Mouse (Mus musculus) spleen, postnatal 4 days (tissue): ENCODE measurements around the gene Narfl.

Experiments used
- DNase-seq, 2 experiments: peaks; one replicate each; pipeline ENCODE4 v3.0.0; 2022; ENCODE audit warnings: low spot score in 2 of 2

The Narfl gene

DNA sequence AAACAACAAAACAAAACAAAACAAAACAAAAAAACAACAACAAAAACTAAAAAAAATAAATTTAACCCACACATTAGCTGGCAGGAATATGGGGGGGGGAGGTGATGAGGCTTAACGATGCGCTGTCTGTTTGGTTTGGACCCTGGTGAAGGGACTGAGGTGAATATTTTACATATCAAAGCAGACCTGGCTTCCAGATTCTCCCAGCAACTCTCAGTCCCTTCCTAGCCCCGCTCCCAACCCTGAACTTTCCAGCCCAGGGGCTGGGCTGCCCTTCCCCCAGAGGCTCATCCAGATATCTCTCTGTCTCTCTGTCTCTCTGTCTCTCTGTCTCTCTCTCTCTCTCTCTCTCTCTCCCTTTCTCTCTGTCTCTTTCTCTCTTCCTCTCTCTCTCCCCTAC lies 11.0 kb upstream of the Narfl start:
- DNase-seq: no peak

DNA sequence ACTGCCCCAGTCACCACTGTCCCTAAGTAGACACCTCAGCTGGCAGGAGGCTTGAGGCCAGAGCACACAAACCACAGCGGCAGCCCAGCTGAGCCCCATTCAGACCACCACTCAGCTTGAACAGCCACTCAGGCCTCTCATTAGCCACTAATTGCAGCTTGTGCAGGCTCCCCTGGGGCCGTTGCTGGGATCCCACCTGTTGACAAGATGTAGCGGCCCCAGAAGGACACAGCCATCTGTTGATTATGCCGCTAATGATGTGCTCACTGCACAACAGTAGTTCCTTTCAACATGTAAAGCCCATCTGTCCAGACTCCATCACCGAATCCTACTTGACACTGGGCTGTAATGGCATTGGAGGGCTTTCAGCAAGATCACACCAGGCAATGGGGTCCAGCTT lies 7.7 kb upstream of the Narfl start:
- DNase-seq: no peak

- no peak for DNase-seq
These were observed 4.2 kb upstream of the Narfl start for GRCm38 (mm10) chr17:25769331-25769730.

DNA sequence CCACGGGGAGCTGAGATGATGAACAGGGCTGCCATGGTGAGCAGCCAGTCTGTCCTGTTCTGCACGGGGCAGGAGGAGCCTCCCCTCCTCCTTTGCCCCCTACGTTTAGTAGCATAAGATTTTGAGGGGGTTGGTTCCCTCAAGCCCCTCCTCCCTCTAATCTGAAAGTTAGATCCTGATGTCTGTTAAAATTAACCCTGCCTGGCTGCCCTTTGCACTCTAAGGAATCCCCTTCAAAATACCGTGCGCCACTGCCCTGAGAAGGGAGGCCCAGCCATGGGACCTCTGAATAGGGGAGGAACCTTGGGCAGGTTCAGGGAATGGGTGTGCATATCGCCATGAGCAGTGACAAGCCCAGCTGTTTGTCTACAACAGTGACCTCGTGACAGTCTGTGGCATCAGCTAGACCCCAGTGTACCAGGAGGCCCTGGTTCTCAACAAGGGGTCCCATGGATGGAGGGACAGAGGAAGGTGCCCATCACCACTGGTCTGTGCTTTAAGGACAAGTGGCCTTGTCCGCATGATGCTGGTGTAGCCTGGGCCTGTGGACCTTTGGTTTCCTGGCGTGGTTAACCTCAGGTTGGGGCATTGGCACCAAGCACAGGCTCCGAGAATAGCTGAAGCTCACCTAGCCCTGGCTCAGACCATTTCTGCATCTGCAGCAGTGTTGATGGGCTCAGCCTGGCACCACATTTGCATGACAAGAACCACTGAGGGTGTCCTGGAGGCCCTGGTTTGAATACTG lies 1.9 kb downstream of the Narfl start:
- DNase-seq: no peak

DNA sequence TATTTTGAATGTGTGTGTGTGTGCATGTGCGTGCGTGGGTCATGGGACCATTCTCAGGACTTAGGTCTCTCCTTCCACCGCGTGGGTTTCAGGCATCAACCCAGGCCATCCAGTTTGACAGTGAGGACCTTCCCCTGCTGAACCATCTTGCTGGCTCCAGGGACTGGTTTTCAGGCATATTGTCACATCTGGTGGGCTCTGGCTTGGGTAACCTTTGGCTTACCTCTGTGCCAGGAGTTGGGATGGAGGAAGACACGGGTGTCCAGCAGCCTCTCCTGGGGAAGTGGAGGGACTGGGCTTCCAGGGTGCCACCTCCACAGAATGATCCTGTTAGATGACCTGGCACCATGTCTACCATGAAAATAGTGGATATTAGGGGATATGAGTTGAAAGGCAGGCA lies 4.4 kb downstream of the Narfl start:
- no peak for DNase-seq

DNA sequence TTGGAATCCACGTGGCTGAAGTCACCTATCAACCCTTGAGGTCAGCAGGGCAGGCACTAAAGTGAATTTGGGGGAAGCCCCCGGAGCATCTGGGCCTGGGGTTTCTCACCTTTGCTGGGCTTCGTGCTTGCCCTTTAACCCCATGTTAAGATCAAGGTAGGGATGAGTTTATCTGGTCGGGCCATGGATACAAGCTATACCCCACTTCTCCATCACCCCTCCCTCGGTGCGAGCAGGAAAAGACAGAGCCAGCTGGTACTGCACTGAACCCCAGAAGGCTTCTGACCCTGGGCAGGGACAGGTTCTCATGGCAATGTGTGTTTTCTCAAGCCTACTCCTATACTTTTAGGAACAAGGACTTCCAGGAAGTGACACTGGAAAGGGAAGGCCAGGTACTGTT lies 7.8 kb downstream of the Narfl start:
- peak in 1 of 2 experiments; percentile 54 for DNase-seq

- DNase-seq: peak in 1 of 2 experiments; percentile 63
These were observed 9.5 kb downstream of the Narfl start for GRCm38 (mm10) chr17:25783086-25783485.

DNA sequence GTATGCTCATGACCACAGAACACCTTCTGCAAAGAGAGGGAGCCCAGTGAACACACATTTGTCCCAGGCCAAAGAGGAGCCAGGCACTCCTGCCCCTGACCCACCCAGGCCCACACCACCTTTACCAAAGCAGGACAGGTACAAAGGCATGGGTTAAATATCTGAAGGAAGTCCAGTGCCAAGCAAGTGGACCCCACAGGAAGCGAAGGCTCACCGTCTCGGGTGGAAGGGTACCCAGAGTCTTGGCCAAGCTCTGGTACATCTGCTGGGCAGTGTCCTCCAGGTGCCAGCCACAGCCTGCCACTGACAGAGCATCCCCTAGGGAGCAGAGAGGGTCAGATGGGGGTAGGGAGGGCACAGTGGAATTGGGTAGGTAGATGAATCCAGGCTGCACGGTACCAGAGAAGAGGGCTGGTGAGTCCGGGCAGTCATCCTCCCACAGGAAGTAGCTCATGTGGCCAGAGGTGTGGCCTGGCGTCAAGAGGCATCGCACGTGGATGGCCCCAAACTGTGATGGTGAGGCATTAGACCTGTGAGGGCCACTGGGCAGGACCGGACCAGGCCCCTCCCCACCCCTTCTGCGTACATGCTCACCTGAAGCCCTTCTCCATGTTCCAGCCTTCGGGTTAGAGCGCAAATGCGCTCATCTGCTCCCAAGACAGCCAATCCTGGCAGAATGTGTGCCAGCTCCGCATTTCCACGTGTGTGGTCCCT lies 10.4 kb downstream of the Narfl start:
- peak in 1 of 2 experiments; percentile 64 for DNase-seq

- peak; percentile 92 to 98 for DNase-seq
These were observed 11.7 kb downstream of the Narfl start, which contains the start of gene Haghl for GRCm38 (mm10) chr17:25785281-25785745. Gene Haghl, minus strand, starts transcription at chr17:25785673.

DNA sequence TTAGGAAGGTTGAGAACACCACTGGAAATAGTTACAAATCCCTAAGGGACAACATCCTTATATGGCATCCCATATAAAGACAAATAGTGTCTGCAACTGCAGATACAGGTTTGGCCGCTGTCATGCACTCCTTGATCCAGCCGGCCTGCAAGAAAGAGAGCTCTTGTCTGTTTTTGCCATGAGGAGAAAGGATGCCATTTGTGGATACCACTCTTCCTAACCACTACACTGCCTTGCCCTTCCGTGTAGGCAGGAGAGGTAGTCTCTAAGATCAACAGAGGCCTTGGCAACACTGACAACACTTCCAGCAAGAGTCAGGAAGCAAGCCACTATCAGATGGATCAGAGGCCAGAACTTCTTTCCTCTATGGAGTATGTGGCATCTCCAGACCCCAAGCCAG lies 12.7 kb downstream of the Narfl start, which contains the start of gene Ccdc78:
Gene Ccdc78 (plus strand): TSS at position 301 of the 400 bp plus-strand sequence.
- DNase-seq: no peak

GRCm38 (mm10) chr17:25786781-25787504 lies 13.4 kb downstream of the Narfl start:
- no peak for DNase-seq

DNA sequence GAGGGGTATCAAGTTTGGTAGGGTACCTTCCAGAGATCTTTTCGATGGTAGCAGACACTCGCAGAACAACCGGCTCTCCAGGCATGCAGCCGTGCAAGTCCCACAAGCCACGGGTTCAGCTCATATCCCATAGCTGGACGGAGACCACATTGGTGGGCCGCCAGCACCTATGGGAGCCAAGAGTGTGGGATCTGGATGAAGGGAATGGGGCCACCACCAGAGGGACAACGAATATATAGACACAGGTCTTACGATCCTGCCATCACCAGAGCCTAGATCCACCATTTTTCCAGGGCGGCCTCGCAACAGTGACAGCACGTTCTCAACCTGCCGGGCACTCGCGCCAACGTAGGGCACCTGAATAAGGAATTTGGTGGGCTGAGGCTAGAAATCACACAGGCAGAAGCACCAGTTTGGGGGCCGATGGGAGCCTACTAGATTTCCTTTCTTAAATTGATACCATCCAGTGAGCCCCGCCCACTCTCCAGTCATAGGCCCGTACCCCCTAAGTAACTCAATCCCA lies 17.8 kb downstream of the Narfl start:
- no peak for DNase-seq

- peak; percentile 89 to 95 for DNase-seq
These were observed 18.4 kb downstream of the Narfl start for GRCm38 (mm10) chr17:25791843-25792527.

DNA sequence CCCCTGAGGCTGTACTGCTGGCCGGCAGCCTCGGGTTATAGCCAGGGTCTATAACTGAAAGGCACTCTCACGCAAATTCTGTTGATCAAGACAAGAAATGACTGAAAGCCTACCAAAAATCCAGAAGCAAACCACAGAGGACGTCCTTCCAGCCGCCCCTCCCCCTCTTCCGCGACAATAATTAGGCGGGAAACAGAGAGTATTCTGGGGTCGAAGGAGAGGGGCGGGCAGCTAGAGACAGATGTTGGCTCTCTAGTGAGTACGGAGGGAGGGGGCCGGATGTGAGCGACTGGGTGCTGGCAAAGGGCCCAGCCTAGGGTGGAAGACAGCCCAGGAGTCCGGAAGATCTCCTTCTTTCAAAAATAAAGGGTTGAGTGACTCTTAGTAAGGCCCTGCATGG lies 19.0 kb downstream of the Narfl start, which contains the start of gene Fam173a:
Gene Fam173a (minus strand): TSS at position 287 of the 400 bp plus-strand sequence.
- peak; percentile 75 to 86 for DNase-seq

GRCm38 (mm10) chr17:25794197-25794596 lies 20.6 kb downstream of the Narfl start:
- no peak for DNase-seq

- DNase-seq: no peak
These were observed 21.4 kb downstream of the Narfl start for GRCm38 (mm10) chr17:25794998-25795397.

DNA sequence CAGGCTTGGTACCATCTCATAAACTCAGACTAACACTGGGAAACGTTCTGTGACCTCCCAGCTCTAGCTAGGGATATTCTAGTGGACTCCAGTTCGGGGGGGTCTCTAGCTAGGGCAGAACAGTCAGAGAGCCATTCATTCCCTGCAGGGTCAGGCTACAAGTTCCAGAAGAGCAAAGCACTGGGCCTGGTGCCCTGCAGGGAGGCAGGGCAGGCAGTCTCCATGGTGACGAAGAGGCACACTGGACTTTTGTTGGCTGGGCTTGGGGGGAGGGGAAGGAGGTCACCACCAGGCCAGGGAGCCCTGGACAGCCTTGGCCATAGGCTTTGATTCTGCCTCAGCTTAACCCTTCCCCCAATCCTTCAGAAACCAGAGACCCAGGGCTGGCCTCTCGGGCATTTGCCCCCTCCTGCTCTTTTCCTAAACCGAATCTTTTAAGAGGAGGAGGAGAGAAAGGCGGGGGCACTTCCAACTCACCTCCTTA lies 22.1 kb downstream of the Narfl start, which contains the start of gene AC134908.4:
Gene AC134908.4 (minus strand): TSS at position 51 of the 484 bp plus-strand sequence.
- DNase-seq: no peak

- peak in 1 of 2 experiments; percentile 74 for DNase-seq
These were observed 22.7 kb downstream of the Narfl start for GRCm38 (mm10) chr17:25796211-25796771.

GRCm38 (mm10) chr17:25796951-25797369 lies 23.4 kb downstream of the Narfl start, which contains the start of gene Metrn:
Gene Metrn, minus strand, starts transcription at chr17:25797136.
- peak; percentile 88 to 93 for DNase-seq

DNA sequence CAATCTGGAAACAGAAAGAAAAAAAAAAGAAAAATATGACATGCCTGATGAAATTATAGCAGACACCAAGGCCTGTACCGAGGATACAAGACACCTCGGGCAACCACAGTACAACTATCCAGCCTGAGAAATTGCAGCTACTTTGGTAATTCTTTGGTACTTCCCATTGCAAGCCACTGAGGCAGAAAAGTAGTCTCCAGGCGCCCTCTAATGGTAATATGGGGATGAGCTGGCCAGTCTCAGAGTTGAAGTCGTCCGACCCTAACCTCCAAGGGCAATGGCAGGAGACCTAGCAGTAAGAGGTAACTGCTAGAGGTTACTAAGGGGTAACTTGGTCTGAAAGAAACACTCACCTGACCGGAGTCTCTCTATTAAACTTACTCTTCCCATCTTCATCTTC lies 27.5 kb downstream of the Narfl start:
- DNase-seq: peak in 1 of 2 experiments; percentile 63
